Mouse (Mus musculus) ES-Bruce4 (cell line): ENCODE data around the gene Sestd1.

Experiments used
- CTCF ChIP-seq: IDR thresholded peaks from one replicate; pipeline ENCODE4 v1.8.1; 2011; ENCODE audit warnings: low read depth, low read length
- POLR2A ChIP-seq: IDR thresholded peaks from one replicate; pipeline ENCODE4 v1.8.1; 2011; ENCODE audit warnings: low read length; ENCODE audit not compliant: insufficient read depth

DNA sequence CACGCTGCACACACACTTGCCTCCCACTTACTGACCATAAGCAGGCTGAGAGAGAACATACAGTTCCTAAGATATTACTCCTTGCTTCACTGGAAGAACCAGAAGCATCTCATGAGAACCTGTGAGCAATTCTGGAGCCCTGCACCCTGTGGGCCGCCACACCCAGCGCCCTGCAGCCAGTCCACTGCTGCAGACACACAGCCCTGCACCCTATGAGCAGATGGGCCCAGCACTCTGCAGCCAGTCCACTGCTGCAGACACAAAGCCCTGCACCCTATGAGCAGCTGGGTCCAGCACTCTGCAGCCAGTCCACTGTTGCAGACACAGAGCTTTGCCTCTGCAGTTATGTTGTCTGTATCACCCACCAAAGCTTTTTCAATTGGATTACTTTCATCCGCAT is 80.0 kb downstream of the Sestd1 start:
- no peak for TF ChIP-seq CTCF
- no peak for TF ChIP-seq POLR2A
